8 mouse cellular contexts compared by ENCODE assay signal in genomic region chr10:67984271-67984943, GRCm38 (mm10). TPM values are rescaled to one million over a fixed set of nuclear protein-coding genes. Genes with fewer than 3 reads are reported as not detected.
DNase-seq lines count a peak whose midpoint lies in the region; ATAC-seq and TF ChIP-seq lines count a peak whose summit lies in the region.

No protein-coding gene starts in this region.

- no peaks in the 10 kb centered on the region for H3K36me3 ChIP-seq in heart, embryonic 11.5 days (ENCODE audit: control insufficient read depth, insufficient read depth, low read length)
- H3K36me3 ChIP-seq in hindbrain, embryonic 13.5 days = no peaks in the 10 kb centered on the region

- H3K9ac ChIP-seq in heart, embryonic 11.5 days (ENCODE audit: low read depth, low read length) = no peak overlapping the region
- H3K9ac ChIP-seq in hindbrain, embryonic 13.5 days = no peak overlapping the region

- H3K27me3 ChIP-seq in heart, embryonic 11.5 days (ENCODE audit: control insufficient read depth, insufficient read depth, low read length) = no peaks in the 10 kb centered on the region
- no peaks in the 10 kb centered on the region for H3K27me3 ChIP-seq in hindbrain, embryonic 13.5 days

- H3K4me1 ChIP-seq in heart, embryonic 11.5 days (ENCODE audit: control insufficient read depth, insufficient read depth, low read length) = no peaks in the 10 kb centered on the region
- no peaks in the 10 kb centered on the region for H3K4me1 ChIP-seq in bone marrow macrophage, adult 2 months (ENCODE audit: control insufficient read depth, insufficient read depth, low read length)
- H3K4me1 ChIP-seq in hindbrain, embryonic 13.5 days (replicated peaks) = peaks cover 10% of the 10 kb centered on the region; the same call in 1 of the 2 replicates

- TF ChIP-seq CTCF in bone marrow macrophage, adult 2 months (IDR thresholded peaks at IDR 0.05; ENCODE audit: low read depth, low read length) = peak; percentile 60
- peak; percentile 93 for TF ChIP-seq CTCF in left cerebral cortex, adult 2 months (IDR thresholded peaks at IDR 0.05)

- whole genome bisulfite sequencing in heart, embryonic 11.5 days (ENCODE audit: insufficient replicate concordance) = 43% methylated on average over 13 of the region's 13 CpGs
- 52% methylated on average over 13 of the region's 13 CpGs for WGBS in hindbrain, embryonic 13.5 days

- no peak; the same call in 1 of the 2 replicates for ATAC-seq in heart, embryonic 11.5 days (replicated peaks; ENCODE audit: insufficient number of reproducible peaks, low FRiP score, low TSS enrichment)
- peak; percentile 71 for ATAC-seq in hindbrain, embryonic 13.5 days (ENCODE audit: low FRiP score)

- intact Hi-C loops in left cerebral cortex, adult 2 months (cut with DNase I) = loop anchor here (1.0 to 5.0 kb wide), 3 partner anchors 72 to 122 kb away; partner anchors contain the start of gene Zfp365

- no peaks in the 10 kb centered on the region for H3K9me3 ChIP-seq in heart, embryonic 11.5 days (replicated peaks; ENCODE audit: control insufficient read depth, low read length)
- no peaks in the 10 kb centered on the region for H3K9me3 ChIP-seq in hindbrain, embryonic 13.5 days

- H3K4me2 ChIP-seq in heart, embryonic 11.5 days = no peak overlapping the region
- H3K4me2 ChIP-seq in hindbrain, embryonic 13.5 days = no peak overlapping the region

- no peak for TF ChIP-seq POLR2A in bone marrow macrophage, adult 2 months (IDR thresholded peaks at IDR 0.05; ENCODE audit: borderline replicate concordance, low read depth, low read length)

- DNase-seq in heart, adult 11 months = peak; percentile 90
- peak; percentile 59 for DNase-seq in fibroblast of lung, adult 2 months (ENCODE audit: low read depth)
- DNase-seq in left cerebral cortex, adult 2 months (ENCODE audit: extremely low spot score in 1 of 2, low spot score in 2 of 2) = peak; percentile 59 to 61
- peak; percentile 73 for DNase-seq in mesoderm, embryonic 11.5 days (ENCODE audit: low read depth, low spot score)
- DNase-seq in right cerebral cortex, postnatal 4 days = peak; percentile 52

- H3K27ac ChIP-seq in heart, embryonic 11.5 days (ENCODE audit: low read depth, low read length) = no peak overlapping the region
- no peak overlapping the region for H3K27ac ChIP-seq in bone marrow macrophage, adult 2 months (ENCODE audit: insufficient read depth, low read depth, low read length)
- H3K27ac ChIP-seq in hindbrain, embryonic 13.5 days = no peak overlapping the region
- H3K27ac ChIP-seq in left cerebral cortex, adult 2 months = no peak overlapping the region; the same call in 1 of the 2 replicates

- H3K4me3 ChIP-seq in heart, embryonic 11.5 days (ENCODE audit: low read depth, low read length) = no peak overlapping the region
- H3K4me3 ChIP-seq in bone marrow macrophage, adult 2 months (ENCODE audit: insufficient read depth, low read length) = no peak overlapping the region
- no peak overlapping the region for H3K4me3 ChIP-seq in hindbrain, embryonic 13.5 days
- no peak overlapping the region for H3K4me3 ChIP-seq in left cerebral cortex, adult 2 months

RNA-seq across cellular contexts. Expression of gene Rtkn2, which starts 5.0 kb away (rescaled TPM):
- polyA plus RNA-seq in heart, embryonic 11.5 days (2014; fragmentation: Nextera tagmentation; extraction: Ambion mirVana) = 6.5 and 7.2 TPM in 2 replicates
- polyA plus RNA-seq in bone marrow macrophage, adult 2 months (2012; ENCODE audit: insufficient read depth, insufficient read length, missing spikeins) = 1.3 and 1.7 TPM in 2 replicates
- 5.1 and 5.9 TPM in 2 replicates for polyA plus RNA-seq in hindbrain, embryonic 13.5 days (2015; fragmentation: Nextera tagmentation; extraction: Ambion mirVana)
- 1 to 10 TPM; 4.0 to 5.3 TPM for total RNA-seq in left cerebral cortex, adult 2 months (2021)
